Mouse (Mus musculus) T-cell, adult 2 months (primary cell): ENCODE measurements at regions not wholly inside any gene's neighbourhood (a gene's known extent, or its start where the extent isn't known, plus 50 kb on each side); places are given as distances from the start of the nearest gene placed in this dataset.

Source experiments
- DNase-seq: peaks from one replicate; pipeline ENCODE4 v3.0.0; 2022; ENCODE audit warnings: low spot score

DNA sequence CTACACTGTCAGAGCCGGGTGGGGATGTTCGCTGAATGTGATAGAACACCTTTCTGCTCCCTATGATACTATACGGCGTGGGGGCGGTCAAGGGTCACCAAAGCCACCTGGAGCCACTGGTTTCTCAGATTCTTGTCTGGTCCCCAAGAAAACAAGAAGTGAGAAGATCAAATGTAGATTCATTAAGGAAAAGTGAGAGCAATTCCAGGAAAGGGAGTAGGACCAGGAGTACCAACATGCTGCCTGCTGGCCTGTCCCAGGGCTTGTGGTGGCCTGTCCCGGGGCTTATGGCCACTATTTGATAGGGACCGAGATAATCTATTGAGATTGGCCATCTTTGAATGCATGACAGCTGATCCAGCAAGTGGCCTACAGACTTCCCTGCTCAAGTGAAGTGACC, 58.8 kb upstream of the Fut8 start:
- no peak for DNase-seq

DNA sequence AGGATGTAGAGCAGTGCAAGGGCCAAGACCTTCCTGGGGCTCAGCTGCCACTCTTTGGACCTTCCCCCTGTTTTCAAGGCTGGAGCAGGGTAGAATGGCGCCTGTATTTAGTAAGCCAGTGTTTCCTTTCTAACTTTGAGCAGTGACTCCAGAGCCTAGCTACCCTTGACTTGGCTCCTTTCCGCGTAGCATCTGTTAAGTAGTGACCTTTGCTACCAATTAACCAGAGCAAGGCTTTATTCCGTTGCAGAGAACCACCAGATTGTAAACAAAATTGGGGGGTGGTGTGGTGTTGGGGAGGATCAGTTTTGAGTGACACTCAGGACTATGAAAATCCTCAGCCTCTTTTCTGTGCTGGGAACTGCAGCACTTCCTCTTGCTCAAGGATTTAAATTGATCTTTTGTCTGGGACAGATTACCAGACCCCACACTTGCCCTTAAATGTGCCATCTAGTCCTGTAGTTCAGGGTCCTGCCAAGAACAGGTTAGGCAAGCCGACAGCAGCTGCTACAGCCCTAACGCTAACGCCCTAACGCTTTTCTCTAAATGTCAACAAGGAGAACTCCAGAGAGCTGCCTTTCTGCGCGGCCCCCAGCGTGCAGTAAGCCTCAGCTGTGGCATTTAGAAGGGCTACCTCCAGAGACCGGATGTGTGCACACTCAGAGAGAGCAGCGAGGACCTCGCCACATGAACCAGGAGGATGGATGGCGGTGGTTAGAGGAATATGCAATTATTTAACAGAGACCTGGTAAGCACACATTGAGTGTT, 59.9 kb upstream of the Fut8 start:
- DNase-seq: peak; percentile 37

DNA sequence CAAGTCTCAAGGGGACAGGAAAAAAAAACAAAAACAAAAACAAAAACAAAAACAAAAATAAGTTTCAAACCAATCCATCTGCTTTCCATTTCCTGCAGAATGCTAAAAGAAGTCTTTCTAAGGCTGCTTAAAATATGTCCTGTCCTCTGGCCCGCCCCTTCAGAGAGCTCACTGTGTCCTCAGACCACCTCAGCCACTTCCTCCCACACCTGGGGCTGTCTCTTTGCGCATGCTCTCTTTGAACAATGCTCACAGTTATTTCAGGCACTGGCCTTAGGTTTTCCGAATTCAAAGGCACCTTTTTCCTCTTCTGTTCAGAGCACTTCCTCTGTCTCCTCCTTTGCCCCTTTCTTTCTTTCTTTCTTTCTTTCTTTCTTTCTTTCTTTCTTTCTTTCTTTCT, 60.6 kb upstream of the Fut8 start:
- DNase-seq: peak; percentile 65

- DNase-seq: no peak
Observed at GRCm38 (mm10) chr12:77174032-77174431, 63.9 kb upstream of the Fut8 start.

DNA sequence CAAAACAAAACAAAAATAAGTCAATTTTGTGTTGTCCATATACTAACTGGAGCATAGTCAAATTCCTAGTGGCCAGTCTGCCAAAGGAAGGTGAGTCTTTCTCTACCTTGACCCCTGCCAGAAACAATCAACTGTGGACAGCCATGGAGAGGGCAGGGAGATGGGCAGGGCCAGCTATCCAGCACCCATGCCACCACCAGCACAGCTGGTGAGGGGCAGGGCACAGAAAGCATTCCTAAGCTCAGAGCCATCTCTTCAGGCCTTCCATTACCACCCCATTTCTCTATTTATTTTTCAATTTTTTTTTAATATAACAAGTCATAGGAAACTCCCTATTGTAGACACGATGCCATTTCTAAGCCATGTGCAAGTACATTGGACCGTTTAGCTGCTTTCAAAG, 65.4 kb upstream of the Fut8 start:
- DNase-seq: no peak

- DNase-seq: no peak
Observed at GRCm38 (mm10) chr12:77170257-77170656, 67.7 kb upstream of the Fut8 start.

DNA sequence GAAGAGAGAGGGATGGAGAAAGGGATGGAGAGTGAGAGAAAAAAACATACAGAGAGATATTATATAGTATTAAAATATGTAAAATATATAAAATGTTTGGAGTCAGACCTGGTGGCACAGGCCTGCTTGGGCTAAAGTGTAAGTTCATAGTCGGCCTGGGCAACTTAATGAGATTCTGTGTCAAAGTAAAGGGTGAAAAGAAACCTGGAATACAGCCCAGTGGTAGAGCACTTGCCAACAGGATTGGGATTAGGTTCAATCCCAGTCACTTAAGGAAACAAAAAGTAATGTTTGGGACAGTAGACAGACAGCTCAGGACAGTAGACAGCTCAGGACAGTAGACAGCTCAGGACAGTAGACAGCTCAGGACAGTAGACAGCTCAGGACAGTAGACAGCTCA, 69.6 kb upstream of the Fut8 start:
- no peak for DNase-seq

- DNase-seq: no peak
Observed at GRCm38 (mm10) chr12:77156698-77157097, 81.2 kb upstream of the Fut8 start.

- no peak for DNase-seq
Observed at GRCm38 (mm10) chr12:77155626-77156025, 82.3 kb upstream of the Fut8 start.

- DNase-seq: no peak
Observed at GRCm38 (mm10) chr12:77151471-77151870, 86.5 kb upstream of the Fut8 start.

GRCm38 (mm10) chr12:77149835-77150234, 88.1 kb upstream of the Fut8 start:
- DNase-seq: no peak

- DNase-seq: no peak
Observed at GRCm38 (mm10) chr12:77148146-77148545, 89.8 kb upstream of the Fut8 start.

DNA sequence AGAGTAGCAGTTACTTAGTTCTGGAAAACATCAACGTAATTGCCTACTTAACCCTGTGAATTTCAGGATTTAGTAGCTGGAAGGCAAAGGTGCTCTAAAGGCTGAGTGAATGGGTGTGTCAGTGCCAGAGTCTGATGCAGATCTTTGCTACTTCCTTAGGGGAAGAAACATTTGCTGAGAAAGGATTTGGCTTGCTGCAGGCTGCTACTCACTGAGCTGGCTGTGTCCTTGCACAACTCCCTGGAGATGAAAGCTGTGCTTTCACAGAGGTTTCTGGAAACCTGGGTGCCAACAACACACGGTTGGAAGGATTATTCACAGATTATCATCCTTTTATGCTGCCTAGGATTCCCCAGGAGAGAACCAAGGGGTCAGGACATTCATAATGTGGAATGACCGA, 94.0 kb upstream of the Fut8 start:
- DNase-seq: no peak

GRCm38 (mm10) chr12:77143521-77143920, 94.4 kb upstream of the Fut8 start:
- DNase-seq: no peak

GRCm38 (mm10) chr12:77143105-77143504, 94.8 kb upstream of the Fut8 start:
- no peak for DNase-seq

GRCm38 (mm10) chr12:77142224-77142623, 95.7 kb upstream of the Fut8 start:
- no peak for DNase-seq

GRCm38 (mm10) chr12:77141260-77142201, 96.4 kb upstream of the Fut8 start:
- DNase-seq: no peak

DNA sequence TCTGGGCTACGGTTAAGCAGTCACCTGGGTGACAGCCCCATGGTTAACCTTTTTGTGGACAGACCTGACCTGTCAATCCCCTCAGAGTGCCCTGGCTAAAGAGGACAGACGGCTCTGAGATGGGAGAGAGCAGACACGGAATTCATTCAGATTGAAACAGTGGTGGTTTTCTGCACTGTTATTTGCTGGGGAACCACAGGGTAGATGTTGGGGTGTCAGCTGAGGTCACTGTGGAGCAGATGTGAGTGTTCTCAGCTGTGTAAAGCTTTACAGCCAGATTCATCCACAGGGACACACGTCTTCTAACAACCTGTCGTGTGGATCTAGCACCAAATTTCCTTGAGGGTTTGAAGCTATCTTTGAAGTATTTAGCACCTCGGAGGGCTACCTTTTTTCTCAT, 97.3 kb upstream of the Fut8 start:
- no peak for DNase-seq

GRCm38 (mm10) chr12:77140141-77140540, 97.8 kb upstream of the Fut8 start:
- DNase-seq: no peak

DNA sequence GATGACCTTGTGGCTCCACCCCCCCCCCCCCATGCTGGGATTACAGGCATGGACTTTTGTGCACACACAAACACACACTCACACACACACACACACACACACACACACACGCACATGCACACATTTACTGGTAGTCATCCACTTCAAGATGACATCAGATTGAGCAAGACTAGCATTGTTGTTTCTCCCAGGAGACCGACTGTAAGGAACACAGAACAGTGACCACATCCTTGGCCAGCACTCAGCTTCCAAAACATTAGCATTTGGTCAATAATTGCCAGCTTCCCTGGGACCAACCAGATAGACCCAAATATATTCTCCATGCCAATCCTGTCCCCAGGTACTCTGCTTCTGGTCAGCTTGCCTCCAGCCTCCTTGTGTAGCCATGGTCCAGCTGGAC, 98.2 kb upstream of the Fut8 start:
- DNase-seq: no peak

GRCm38 (mm10) chr12:77138506-77139201, 99.3 kb upstream of the Fut8 start:
- DNase-seq: peak; percentile 77

DNA sequence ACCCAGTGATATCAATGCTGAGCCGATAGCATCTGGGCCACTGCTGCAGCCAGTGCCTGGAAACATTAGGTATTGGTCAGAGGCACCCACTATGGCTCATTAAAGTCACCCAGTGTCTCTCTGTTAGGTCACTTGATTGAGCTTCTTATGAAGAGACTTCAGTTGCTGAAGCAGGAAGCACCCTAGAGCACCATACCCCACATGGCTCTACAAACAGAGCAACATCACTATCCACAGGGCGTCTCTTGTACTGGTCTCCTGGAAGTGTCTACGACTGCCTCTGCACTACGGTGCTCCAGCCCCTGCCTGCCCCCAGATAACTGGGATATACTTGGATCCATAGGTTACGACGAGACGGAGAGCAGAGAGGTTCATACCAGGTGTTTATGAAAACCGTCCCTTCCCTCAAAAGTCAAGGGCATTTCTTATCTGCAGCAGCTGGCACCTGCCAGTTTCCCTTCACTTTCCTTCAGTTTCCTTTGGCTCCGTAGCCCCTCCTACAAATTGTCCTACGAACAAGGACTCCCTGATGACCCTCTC, 100.6 kb upstream of the Fut8 start:
- DNase-seq: no peak
